In the genomic region with DNA sequence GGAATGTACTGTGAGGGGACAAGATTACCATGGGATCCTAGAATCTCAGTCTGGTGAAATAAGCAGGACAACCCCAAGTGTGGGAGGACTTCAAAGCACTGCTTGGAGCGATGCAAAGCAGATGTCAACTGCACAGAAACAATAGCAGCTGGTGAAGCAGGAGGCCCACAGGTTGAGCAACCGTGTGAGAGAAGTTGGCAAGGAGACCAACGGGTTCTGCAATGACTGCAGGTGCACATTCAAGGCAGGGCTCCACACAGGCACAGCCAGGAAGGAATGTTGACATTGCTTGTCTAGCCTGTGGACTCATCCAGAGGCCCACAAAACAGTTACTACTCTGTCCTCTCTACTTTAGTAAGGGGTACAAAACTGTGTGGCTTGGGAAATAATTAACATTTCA, we compare ENCODE assay signal across 19 mouse cellular contexts.
A peak's percentile ranks its signal among the peaks of the same experiment; 100 is the strongest.
DNase-seq lines count a peak whose midpoint lies in the region.
"Had no signal": no experiment of that assay in that cellular context is flagged by ENCODE, and none has a peak within 500 bp of the region (broad histone marks: within the 10 kb centered on the region; RNA-seq: fewer than 3 reads in every experiment).

No protein-coding gene starts in this region.

- no peak overlapping the region for H3K27ac ChIP-seq in hindbrain, embryonic 10.5 days
- H3K27ac ChIP-seq: embryonic facial prominence, embryonic 15.5 days; forebrain, embryonic 13.5 days; heart, embryonic 13.5 days; hindbrain, embryonic 13.5 days; liver, embryonic 13.5 days had no signal

- no peak overlapping the region for H3K4me3 ChIP-seq in hindbrain, embryonic 10.5 days
- H3K4me3 ChIP-seq: embryonic facial prominence, embryonic 15.5 days; forebrain, embryonic 13.5 days; heart, embryonic 13.5 days; hindbrain, embryonic 13.5 days; liver, embryonic 13.5 days; myocyte had no signal

- no peaks in the 10 kb centered on the region for H3K36me3 ChIP-seq in hindbrain, embryonic 10.5 days
- H3K36me3 ChIP-seq: embryonic facial prominence, embryonic 15.5 days; G1E; heart, embryonic 13.5 days; hindbrain, embryonic 13.5 days; liver, embryonic 13.5 days had no signal

- no peaks in the 10 kb centered on the region for H3K9me3 ChIP-seq in hindbrain, embryonic 10.5 days
- H3K9me3 ChIP-seq: embryonic facial prominence, embryonic 15.5 days; forebrain, embryonic 13.5 days; heart, embryonic 13.5 days; hindbrain, embryonic 13.5 days; liver, embryonic 13.5 days had no signal

- no peaks in the 10 kb centered on the region for H3K4me1 ChIP-seq in hindbrain, embryonic 10.5 days (replicated peaks)
- H3K4me1 ChIP-seq: embryonic facial prominence, embryonic 15.5 days; forebrain, embryonic 13.5 days; heart, embryonic 13.5 days; hindbrain, embryonic 13.5 days; liver, embryonic 13.5 days had no signal

- H3K27me3 ChIP-seq in hindbrain, embryonic 10.5 days (ENCODE audit: insufficient read depth, poor library complexity, severe bottlenecking): no peaks in the 10 kb centered on the region
- H3K27me3 ChIP-seq: embryonic facial prominence, embryonic 15.5 days; forebrain, embryonic 13.5 days; heart, embryonic 13.5 days; hindbrain, embryonic 13.5 days; liver, embryonic 13.5 days had no signal

- WGBS in hindbrain, embryonic 10.5 days: 63% methylated on average over 3 of the region's 3 CpGs

- peak; percentile 37 to 66 for DNase-seq in lung, adult 18-20 months
- no peak for DNase-seq in lung, postnatal 10 days
- peak; percentile 2 for DNase-seq in forelimb bud, embryonic 11.5 days (ENCODE audit: low read depth, low spot score)
- peak; percentile 12 to 22 for DNase-seq in lung, postnatal 4 days
- DNase-seq in thymus, postnatal 25 days: peak; percentile 64
- no peak for DNase-seq in frontal cortex, adult 2 months (ENCODE audit: extremely low spot score in 1 of 2, low spot score in 1 of 2)
- DNase-seq in hindbrain, embryonic 10.5 days (ENCODE audit: low spot score): no peak
- DNase-seq: adrenal gland, postnatal 25 days; cerebellum, postnatal 36 days; gastrocnemius, postnatal 25 days; kidney, postnatal 4 days; liver, embryonic 13.5 days; right cerebral cortex, adult 18-20 months had no signal

Comparison
In these comparisons a context has a peak if more than half of its experiments do, and no peak if none do; other contexts are left out.
1. DNase-seq: peak in lung, adult 18-20 months (2 of 2), forelimb bud, embryonic 11.5 days (single experiment), lung, postnatal 4 days (2 of 2) and thymus, postnatal 25 days (single experiment); none in lung, postnatal 10 days (single experiment), frontal cortex, adult 2 months (0 of 2) and hindbrain, embryonic 10.5 days (single experiment).